Mouse (Mus musculus) gastrocnemius, adult 2 months (tissue): ENCODE results near the gene Scn5a. TPM values are rescaled to one million over a fixed set of nuclear protein-coding genes. Genes with fewer than 3 reads are reported as not detected.

Source experiments
- DNase-seq: peaks from one replicate; pipeline ENCODE4 v3.0.0; 2022
- H3K27ac ChIP-seq: fragments of 200-600 bp; 2 replicates; pipeline ENCODE4 v1.8.1; 2022; ENCODE audit warnings: mild to moderate bottlenecking
- H3K4me3 ChIP-seq: fragments of 200-600 bp; 2 replicates; pipeline ENCODE4 v1.8.1; 2022; ENCODE audit warnings: mild to moderate bottlenecking, moderate library complexity
- CTCF ChIP-seq: fragments of 200-600 bp; IDR thresholded peaks from 2 replicates; pipeline ENCODE4 v1.8.1; 2022; ENCODE audit warnings: antibody characterized with exemption, mild to moderate bottlenecking, moderate library complexity
- intact Hi-C: fragments of 180-260 bp; cut with DNase I; formaldehyde crosslinking; loops from one replicate; pipeline ENCODE4 v1.15.1; 2025
- total RNA-seq, 2 experiments: library from RNA; stranded (reverse); gene quantifications; 2 replicates each; pipeline ENCODE4 v1.2.3; 2021

Scn5a gene
- total RNA-seq, 2 experiments from 2014 or later: 0.05 to 0.36 TPM

GRCm38 (mm10) chr9:119578311-119578635 is 543 bp downstream of the Scn5a start:
- TF ChIP-seq CTCF: no peak
- no peak for DNase-seq
- peak overlapping the region; percentile 71 for H3K4me3 ChIP-seq
- no peak overlapping the region for H3K27ac ChIP-seq
- intact Hi-C loops: no loop called here

GRCm38 (mm10) chr9:119576977-119577376 is 1.8 kb downstream of the Scn5a start:
- Histone ChIP-seq H3K4me3 (no peak overlapping the region), H3K27ac (no peak overlapping the region)
- intact Hi-C loops: no loop called here
- DNase-seq: no peak
- TF ChIP-seq CTCF: no peak

GRCm38 (mm10) chr9:119575732-119576131 is 3.1 kb downstream of the Scn5a start:
- no peak overlapping the region for H3K4me3 ChIP-seq
- TF ChIP-seq CTCF: no peak
- intact Hi-C loops: no loop called here
- DNase-seq: peak; percentile 8
- no peak overlapping the region for H3K27ac ChIP-seq

GRCm38 (mm10) chr9:119574366-119574765 is 4.5 kb downstream of the Scn5a start:
- no peak overlapping the region for H3K27ac ChIP-seq
- DNase-seq: peak; percentile 44
- intact Hi-C loops: no loop called here

GRCm38 (mm10) chr9:119573009-119573408 is 5.8 kb downstream of the Scn5a start:
- DNase-seq: no peak
- H3K4me3 ChIP-seq: no peak overlapping the region
- no peak overlapping the region for H3K27ac ChIP-seq
- no peak for TF ChIP-seq CTCF
- intact Hi-C loops: no loop called here

More at GRCm38 (mm10) chr9:119574366-119574765, 4.5 kb downstream of the Scn5a start:
- no peak overlapping the region for H3K4me3 ChIP-seq
- no peak for TF ChIP-seq CTCF

- intact Hi-C loops: no loop called here
- DNase-seq: no peak
- Histone ChIP-seq H3K27ac (no peak overlapping the region), H3K4me3 (no peak overlapping the region)
- TF ChIP-seq CTCF: no peak
Observed at GRCm38 (mm10) chr9:119571411-119571888, 7.4 kb downstream of the Scn5a start.

- no peak overlapping the region for H3K4me3 ChIP-seq
- intact Hi-C loops: no loop called here
- no peak overlapping the region for H3K27ac ChIP-seq
- DNase-seq: peak; percentile 58
- no peak for TF ChIP-seq CTCF
Observed at GRCm38 (mm10) chr9:119570652-119571051, 8.2 kb downstream of the Scn5a start.

GRCm38 (mm10) chr9:119568732-119569131 is 10.1 kb downstream of the Scn5a start:
- no peak for DNase-seq
- intact Hi-C loops: no loop called here
- no peak overlapping the region for H3K27ac ChIP-seq
- no peak for TF ChIP-seq CTCF
- H3K4me3 ChIP-seq: no peak overlapping the region

GRCm38 (mm10) chr9:119567800-119568199 is 11.0 kb downstream of the Scn5a start:
- DNase-seq: no peak
- Histone ChIP-seq H3K4me3 (no peak overlapping the region), H3K27ac (no peak overlapping the region)
- intact Hi-C loops: no loop called here
- TF ChIP-seq CTCF: no peak

- DNase-seq: no peak
- intact Hi-C loops: no loop called here
- no peak for TF ChIP-seq CTCF
- Histone ChIP-seq H3K4me3 (no peak overlapping the region), H3K27ac (no peak overlapping the region)
Observed at GRCm38 (mm10) chr9:119566214-119566613, 12.6 kb downstream of the Scn5a start.

GRCm38 (mm10) chr9:119564803-119565202 is 14.0 kb downstream of the Scn5a start:
- no peak overlapping the region for H3K4me3 ChIP-seq
- no peak for TF ChIP-seq CTCF
- no peak overlapping the region for H3K27ac ChIP-seq
- intact Hi-C loops: loop anchor here (5.0 kb wide), 1 partner anchor 88 kb away; no protein-coding TSS in a partner anchor
- no peak for DNase-seq

- Histone ChIP-seq H3K27ac (no peak overlapping the region), H3K4me3 (no peak overlapping the region)
- peak; percentile 70 for DNase-seq
- no peak for TF ChIP-seq CTCF
- intact Hi-C loops: loop anchor here (5.0 kb wide), 1 partner anchor 86 kb away; no protein-coding TSS in a partner anchor
Observed at GRCm38 (mm10) chr9:119563617-119564016, 15.2 kb downstream of the Scn5a start.

- H3K4me3 ChIP-seq: no peak overlapping the region
- DNase-seq: no peak
- no peak overlapping the region for H3K27ac ChIP-seq
- intact Hi-C loops: loop anchor here (5.0 kb wide), 1 partner anchor 85 kb away; no protein-coding TSS in a partner anchor
- no peak for TF ChIP-seq CTCF
Observed at GRCm38 (mm10) chr9:119562256-119562655, 16.6 kb downstream of the Scn5a start.

- intact Hi-C loops: loop anchor here (5.0 kb wide), 1 partner anchor 84 kb away; no protein-coding TSS in a partner anchor
- Histone ChIP-seq H3K27ac (no peak overlapping the region), H3K4me3 (no peak overlapping the region)
- no peak for TF ChIP-seq CTCF
- peak; percentile 58 for DNase-seq
Observed at GRCm38 (mm10) chr9:119561746-119562145, 17.1 kb downstream of the Scn5a start.
